Mouse (Mus musculus): ENCODE data around the gene Osbpl3.

DNA sequence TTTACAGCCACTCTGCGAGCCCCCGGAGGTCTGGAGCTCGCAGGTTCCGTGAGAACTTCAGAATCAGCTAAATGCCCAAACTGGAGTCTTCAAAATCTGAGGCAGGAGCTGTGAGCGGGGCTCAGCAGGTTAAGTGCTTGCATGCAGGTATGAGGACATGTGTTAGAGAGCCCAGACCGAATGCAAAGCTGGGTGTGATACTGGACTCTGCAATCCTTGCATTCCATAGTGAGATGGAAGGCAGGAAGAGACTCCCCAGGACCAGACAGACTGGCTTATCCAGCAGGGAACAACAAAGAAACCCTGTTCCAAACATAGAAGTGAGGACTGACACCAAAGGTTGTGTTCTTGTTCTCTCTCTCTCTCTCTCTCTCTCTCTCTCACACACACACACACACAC, 118.6 kb downstream of the Osbpl3 start:
- TF ChIP-seq CTCF (IDR thresholded peaks at IDR 0.05; ENCODE audit: insufficient read depth, low read depth, low read length) (no peak), POLR2A (IDR thresholded peaks at IDR 0.05; ENCODE audit: insufficient read depth, low read depth, low read length) (no peak)

Measured in olfactory bulb, adult 2 months (tissue).